In genomic region chr17:34949553-34949969, GRCm38 (mm10) we compare ENCODE assay signal across 11 mouse cellular contexts. TPM values are rescaled to one million over a fixed set of nuclear protein-coding genes. Genes with fewer than 3 reads are reported as not detected.
DNase-seq lines count a peak whose midpoint lies in the region; ATAC-seq lines count a peak whose summit lies in the region.
"Had no signal": no experiment of that assay in that cellular context is flagged by ENCODE, and none has a peak within 500 bp of the region (broad histone marks: within the 10 kb centered on the region; RNA-seq: fewer than 3 reads in every experiment).

No protein-coding gene starts in this region.

- no peak for DNase-seq in heart, adult 8-10 months (ENCODE audit: low spot score)
- peak; percentile 65 for DNase-seq in neural tube, embryonic 10.5 days (ENCODE audit: extremely low spot score, low spot score)
- peak; percentile 63 for DNase-seq in limb, embryonic 10.5 days (ENCODE audit: low spot score)
- no peak for DNase-seq in c-Kit-positive CD71-positive TER-119-positive erythroid progenitor cells, embryonic 14.5 days (ENCODE audit: low spot score)
- DNase-seq in ovary, postnatal 14 days (ENCODE audit: low spot score), result no peak
- DNase-seq: adrenal gland, postnatal 14 days; heart, postnatal 36 days had no signal

- ATAC-seq in heart, embryonic 11.5 days (replicated peaks; ENCODE audit: insufficient number of reproducible peaks, low FRiP score, low TSS enrichment), result no peak
- no peak for ATAC-seq in neural tube, embryonic 15.5 days (ENCODE audit: low FRiP score)
- ATAC-seq in stomach, embryonic 16.5 days (ENCODE audit: insufficient read depth, low FRiP score), result no peak

- WGBS in heart, embryonic 11.5 days (ENCODE audit: insufficient replicate concordance), result 37% methylated on average over 4 of the region's 4 CpGs
- 40% methylated on average over 4 of the region's 4 CpGs for WGBS in neural tube, embryonic 15.5 days
- 42% methylated on average over 4 of the region's 4 CpGs for WGBS in limb, embryonic 10.5 days
- WGBS in stomach, embryonic 16.5 days, result 43% methylated on average over 4 of the region's 4 CpGs

- H3K9ac ChIP-seq in heart, embryonic 11.5 days (ENCODE audit: low read depth, low read length), result 0 out of 2 replicates have a peak overlapping the region, but pooled peaks have one; percentile 16
- H3K9ac ChIP-seq in neural tube, embryonic 15.5 days (replicated peaks), result no peak overlapping the region
- no peak overlapping the region for H3K9ac ChIP-seq in stomach, embryonic 16.5 days (ENCODE audit: low read length)

- no peaks in the 10 kb centered on the region for H3K9me3 ChIP-seq in heart, embryonic 11.5 days (replicated peaks; ENCODE audit: control insufficient read depth, low read length)
- H3K9me3 ChIP-seq in neural tube, embryonic 15.5 days (replicated peaks), result no peaks in the 10 kb centered on the region
- no peaks in the 10 kb centered on the region for H3K9me3 ChIP-seq in limb, embryonic 10.5 days (replicated peaks)
- H3K9me3 ChIP-seq in stomach, embryonic 16.5 days (replicated peaks; ENCODE audit: control insufficient read depth, low read length), result no peaks in the 10 kb centered on the region

- H3K4me2 ChIP-seq in heart, embryonic 11.5 days, result no peak overlapping the region; the same call in 1 of the 2 replicates
- H3K4me2 ChIP-seq in neural tube, embryonic 15.5 days, result no peak overlapping the region
- H3K4me2 ChIP-seq in stomach, embryonic 16.5 days (ENCODE audit: low read depth, low read length), result no peak overlapping the region

- no peaks in the 10 kb centered on the region for H3K27me3 ChIP-seq in heart, embryonic 11.5 days (ENCODE audit: control insufficient read depth, insufficient read depth, low read length)
- H3K27me3 ChIP-seq in neural tube, embryonic 15.5 days (replicated peaks), result no peaks in the 10 kb centered on the region
- peaks cover 2% of the 10 kb centered on the region; the same call in 1 of the 2 replicates for H3K27me3 ChIP-seq in limb, embryonic 10.5 days (ENCODE audit: low read depth, poor library complexity, severe bottlenecking)
- H3K27me3 ChIP-seq in stomach, embryonic 16.5 days (ENCODE audit: control insufficient read depth, insufficient read depth, low read length), result no peaks in the 10 kb centered on the region

- H3K27ac ChIP-seq in heart, embryonic 11.5 days (ENCODE audit: low read depth, low read length), result peak overlapping the region; percentile 29; the same call in 1 of the 2 replicates
- H3K27ac ChIP-seq in neural tube, embryonic 15.5 days (replicated peaks), result no peak overlapping the region
- 0 out of 2 replicates have a peak overlapping the region, but pooled peaks have one; percentile 15 for H3K27ac ChIP-seq in limb, embryonic 10.5 days
- H3K27ac ChIP-seq in stomach, embryonic 16.5 days (ENCODE audit: low read length), result 0 out of 2 replicates have a peak overlapping the region, but pooled peaks have one; percentile 15
- H3K27ac ChIP-seq: macrophage had no signal

- peaks cover 19% of the 10 kb centered on the region for H3K36me3 ChIP-seq in heart, embryonic 11.5 days (ENCODE audit: control insufficient read depth, insufficient read depth, low read length)
- peaks cover 15% of the 10 kb centered on the region for H3K36me3 ChIP-seq in neural tube, embryonic 15.5 days
- H3K36me3 ChIP-seq in limb, embryonic 10.5 days, result peaks cover 29% of the 10 kb centered on the region
- H3K36me3 ChIP-seq in stomach, embryonic 16.5 days (ENCODE audit: control insufficient read depth, insufficient read depth, low read length), result peaks cover 10% of the 10 kb centered on the region; the same call in 1 of the 2 replicates

- H3K4me3 ChIP-seq in heart, embryonic 11.5 days (ENCODE audit: low read depth, low read length), result no peak overlapping the region
- no peak overlapping the region for H3K4me3 ChIP-seq in neural tube, embryonic 15.5 days (replicated peaks)
- H3K4me3 ChIP-seq in limb, embryonic 10.5 days, result peak overlapping the region; percentile 98
- no peak overlapping the region for H3K4me3 ChIP-seq in stomach, embryonic 16.5 days (replicated peaks; ENCODE audit: low read length)

- H3K4me1 ChIP-seq in heart, embryonic 11.5 days (ENCODE audit: control insufficient read depth, insufficient read depth, low read length), result peaks cover 10% of the 10 kb centered on the region
- H3K4me1 ChIP-seq in neural tube, embryonic 15.5 days, result peaks cover 19% of the 10 kb centered on the region
- H3K4me1 ChIP-seq in limb, embryonic 10.5 days, result peaks cover 9% of the 10 kb centered on the region
- H3K4me1 ChIP-seq in stomach, embryonic 16.5 days (ENCODE audit: control insufficient read depth, insufficient read depth, low read length), result peaks cover 4% of the 10 kb centered on the region; the same call in 1 of the 2 replicates

RNA-seq across cellular contexts. Expression of gene Hspa1b, which starts 9.5 kb away (rescaled TPM):
- polyA plus RNA-seq in heart, embryonic 11.5 days (2014; fragmentation: Nextera tagmentation; extraction: Ambion mirVana), result 0.48 and 0.50 TPM in 2 replicates
- total RNA-seq in heart, adult 8-10 months (2022), result 1 to 10 TPM; 1.4 to 5.5 (median 2.6) TPM
- 0.54 and 0.84 TPM in 2 replicates for polyA plus RNA-seq in neural tube, embryonic 15.5 days (2015; fragmentation: Nextera tagmentation; extraction: Ambion mirVana)
- 0.08 and 0.14 TPM in 2 replicates for polyA plus RNA-seq in limb, embryonic 10.5 days (2016; fragmentation: Nextera tagmentation; extraction: Ambion mirVana)
- 0.94 and 1.4 TPM in 2 replicates for polyA plus RNA-seq in stomach, embryonic 16.5 days (2015; fragmentation: Nextera tagmentation; extraction: Ambion mirVana)

RNA-seq across cellular contexts. Expression of gene Neu1, which starts 18.5 kb away (rescaled TPM):
- polyA plus RNA-seq in heart, embryonic 11.5 days (2014; fragmentation: Nextera tagmentation; extraction: Ambion mirVana), result 16.0 and 16.6 TPM in 2 replicates
- total RNA-seq in heart, adult 8-10 months (2022), result 10 to 100 TPM; 13.0 to 16.1 (median 14.4) TPM
- 39.1 and 43.5 TPM in 2 replicates for polyA plus RNA-seq in neural tube, embryonic 15.5 days (2015; fragmentation: Nextera tagmentation; extraction: Ambion mirVana)
- 14.6 and 16.1 TPM in 2 replicates for polyA plus RNA-seq in limb, embryonic 10.5 days (2016; fragmentation: Nextera tagmentation; extraction: Ambion mirVana)
- polyA plus RNA-seq in stomach, embryonic 16.5 days (2015; fragmentation: Nextera tagmentation; extraction: Ambion mirVana), result 36.7 and 40.6 TPM in 2 replicates

RNA-seq across cellular contexts. Expression of gene Gm20481, which starts 20.2 kb away (rescaled TPM):
- polyA plus RNA-seq in heart, embryonic 11.5 days (2014; fragmentation: Nextera tagmentation; extraction: Ambion mirVana), result not detected in 2 replicates
- not detected for total RNA-seq in heart, adult 8-10 months (2022)
- polyA plus RNA-seq in neural tube, embryonic 15.5 days (2015; fragmentation: Nextera tagmentation; extraction: Ambion mirVana), result not detected in 2 replicates
- polyA plus RNA-seq in limb, embryonic 10.5 days (2016; fragmentation: Nextera tagmentation; extraction: Ambion mirVana), result not detected in 2 replicates
- 0.27 TPM in 1 of 2 replicates, not detected in the other for polyA plus RNA-seq in stomach, embryonic 16.5 days (2015; fragmentation: Nextera tagmentation; extraction: Ambion mirVana)
- total RNA-seq: adrenal gland, postnatal 14 days; heart, postnatal 36 days had no signal
- polyA plus RNA-seq: macrophage had no signal

RNA-seq across cellular contexts. Expression of gene Hspa1a, which starts 22.4 kb away (rescaled TPM):
- 1.9 and 2.5 TPM in 2 replicates for polyA plus RNA-seq in heart, embryonic 11.5 days (2014; fragmentation: Nextera tagmentation; extraction: Ambion mirVana)
- total RNA-seq in heart, adult 8-10 months (2022), result 1 to 10 TPM; 1.8 to 7.5 (median 3.6) TPM
- polyA plus RNA-seq in neural tube, embryonic 15.5 days (2015; fragmentation: Nextera tagmentation; extraction: Ambion mirVana), result 12.8 and 13.2 TPM in 2 replicates
- polyA plus RNA-seq in limb, embryonic 10.5 days (2016; fragmentation: Nextera tagmentation; extraction: Ambion mirVana), result 1.1 and 1.4 TPM in 2 replicates
- 13.7 and 16.3 TPM in 2 replicates for polyA plus RNA-seq in stomach, embryonic 16.5 days (2015; fragmentation: Nextera tagmentation; extraction: Ambion mirVana)

RNA-seq across cellular contexts. Expression of gene Hspa1l, which starts 22.9 kb away (rescaled TPM):
- polyA plus RNA-seq in heart, embryonic 11.5 days (2014; fragmentation: Nextera tagmentation; extraction: Ambion mirVana), result 1.7 and 4.0 TPM in 2 replicates
- total RNA-seq in heart, adult 8-10 months (2022), result 10 to 100 TPM in 2 of 4 experiments, 1 to 10 TPM in 2; 8.7 to 13.3 (median 11.0) TPM
- polyA plus RNA-seq in neural tube, embryonic 15.5 days (2015; fragmentation: Nextera tagmentation; extraction: Ambion mirVana), result 1.4 and 1.5 TPM in 2 replicates
- polyA plus RNA-seq in limb, embryonic 10.5 days (2016; fragmentation: Nextera tagmentation; extraction: Ambion mirVana), result 0.58 and 0.85 TPM in 2 replicates
- 0.96 and 1.4 TPM in 2 replicates for polyA plus RNA-seq in stomach, embryonic 16.5 days (2015; fragmentation: Nextera tagmentation; extraction: Ambion mirVana)

Comparison
In these comparisons a context has a peak if more than half of its experiments do, and no peak if none do; other contexts are left out.
1. DNase-seq: peak in neural tube, embryonic 10.5 days (single experiment) and limb, embryonic 10.5 days (single experiment); none in heart, adult 8-10 months (single experiment), c-Kit-positive CD71-positive TER-119-positive erythroid progenitor cells, embryonic 14.5 days (single experiment) and ovary, postnatal 14 days (single experiment).